Mouse (Mus musculus) layer of hippocampus, adult 9-10 months (tissue): ENCODE results near the gene Foxj1.

Source experiments
- DNase-seq: peaks from one replicate; pipeline ENCODE4 v3.0.0; 2022; ENCODE audit warnings: low spot score

The Foxj1 gene

DNA sequence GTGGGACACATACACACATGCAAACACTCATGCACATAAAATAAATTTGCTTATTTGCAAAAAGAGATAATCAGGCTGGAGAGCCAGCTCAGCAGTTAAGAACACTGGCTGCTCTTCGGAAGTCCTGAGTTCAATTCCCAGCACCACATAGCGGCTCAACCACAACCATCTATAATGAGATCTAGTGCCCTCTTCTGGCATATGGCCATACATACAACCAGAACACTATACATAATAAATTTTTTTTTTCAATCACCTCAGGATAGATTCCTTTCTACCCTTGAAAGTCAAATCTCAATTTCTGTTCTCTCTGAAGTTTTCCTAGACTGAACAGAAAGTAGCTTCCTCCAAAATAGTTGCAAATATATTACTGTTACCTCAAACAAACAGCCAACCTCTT lies 29.8 kb downstream of the Foxj1 start:
- no peak for DNase-seq

DNA sequence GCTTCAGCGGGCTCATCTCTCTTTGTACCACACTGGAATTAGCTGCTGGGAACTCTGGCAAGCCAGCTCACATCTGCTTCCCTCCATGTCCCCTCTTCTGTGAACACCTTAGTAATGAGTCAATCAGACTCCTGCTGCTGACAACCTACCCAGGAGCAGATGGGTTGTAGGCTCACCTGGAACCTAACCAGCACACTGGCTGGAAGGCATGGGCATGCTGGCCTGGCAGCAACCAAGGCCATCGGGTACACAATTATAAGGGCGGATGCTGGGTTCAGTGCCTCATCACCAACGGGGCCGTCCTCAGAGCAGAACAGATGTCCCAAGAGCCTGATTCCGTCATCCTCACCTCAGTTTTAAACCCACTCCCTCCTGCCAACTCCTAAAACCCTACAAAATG lies 36.6 kb downstream of the Foxj1 start:
- no peak for DNase-seq

DNA sequence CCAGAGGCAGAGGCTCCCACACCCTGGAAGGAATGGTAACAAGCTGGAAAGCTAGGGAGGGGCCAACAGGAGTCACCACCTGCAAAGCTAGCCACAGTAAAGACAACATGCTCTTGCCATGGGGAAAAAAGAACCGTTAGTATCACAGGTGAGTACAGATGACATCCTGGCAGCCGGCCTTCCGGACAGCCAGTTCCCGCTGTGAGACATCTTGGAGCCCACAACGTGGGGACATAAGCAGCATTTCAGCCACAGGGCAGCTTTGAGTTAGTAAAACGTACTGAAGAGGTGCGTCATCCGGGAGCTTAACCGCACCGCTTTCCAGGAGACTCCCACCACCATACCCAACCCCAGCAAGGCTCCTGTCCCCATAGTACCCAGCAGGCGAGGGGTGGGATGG lies 37.0 kb downstream of the Foxj1 start:
- no peak for DNase-seq

DNA sequence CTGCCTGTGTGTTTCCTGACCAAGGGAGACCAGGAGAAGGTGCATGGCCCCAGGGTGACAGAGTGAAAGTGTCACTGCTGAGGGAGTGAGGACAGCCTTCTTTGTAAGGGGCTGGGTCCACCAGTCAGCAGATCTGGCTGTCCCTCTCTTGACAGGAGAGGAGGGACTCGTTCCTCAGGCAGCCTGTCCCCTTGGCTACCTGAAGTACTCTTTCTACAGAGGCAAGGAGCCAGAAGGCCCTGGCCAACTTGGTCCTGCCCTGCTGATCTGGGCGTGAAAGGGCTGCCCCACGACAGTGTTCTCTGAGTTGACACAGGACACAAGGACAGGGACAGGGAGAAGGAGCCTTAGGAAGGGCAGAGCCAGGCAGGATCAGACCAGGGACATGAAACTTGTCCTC lies 38.2 kb downstream of the Foxj1 start:
- no peak for DNase-seq

DNA sequence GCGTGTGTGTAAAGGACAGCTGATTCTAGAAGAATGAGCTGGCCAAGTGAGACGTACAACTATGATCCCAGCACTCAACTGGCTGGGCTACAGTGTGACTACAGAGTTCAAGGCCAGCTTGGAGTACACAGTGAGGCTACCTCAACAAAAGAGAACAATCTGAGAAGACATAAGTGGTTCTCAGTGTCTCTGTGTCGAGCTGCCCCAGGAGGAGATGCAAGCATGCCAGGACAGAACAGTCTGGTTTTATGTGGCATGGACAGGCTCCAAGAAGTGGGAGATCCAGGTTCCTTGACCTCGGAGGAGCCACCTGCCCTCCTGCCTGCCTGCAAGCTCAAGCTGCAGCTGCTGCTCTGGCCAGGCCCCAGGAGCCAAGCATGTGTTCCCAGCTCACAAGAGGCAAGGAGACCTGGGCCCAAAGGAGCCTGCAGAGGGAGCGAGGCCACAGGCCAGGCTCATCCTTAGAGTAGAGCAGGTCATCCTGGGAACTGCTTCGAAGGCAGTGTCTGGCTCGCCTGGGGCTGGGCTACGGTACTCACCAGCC lies 38.9 kb downstream of the Foxj1 start:
- no peak for DNase-seq

DNA sequence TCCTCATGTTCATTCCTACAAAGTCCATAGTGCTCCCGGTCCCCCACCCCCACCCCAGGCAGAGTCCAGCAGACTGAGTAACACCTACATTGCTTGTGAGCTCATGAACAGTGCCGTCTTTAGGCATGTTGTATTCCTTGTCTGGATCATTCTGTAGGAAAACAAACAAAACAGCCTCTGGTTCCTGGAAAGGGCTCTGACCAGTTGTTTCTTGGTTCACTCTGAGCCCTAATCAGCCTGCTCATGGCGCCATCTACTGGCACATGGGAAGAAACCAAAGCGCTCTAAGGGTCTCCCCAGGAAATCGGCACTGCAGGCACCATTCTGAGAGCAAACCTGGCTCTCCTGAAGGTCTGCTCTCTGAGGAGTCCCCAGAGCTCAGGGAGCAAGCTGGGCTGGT lies 40.9 kb downstream of the Foxj1 start:
- no peak for DNase-seq

DNA sequence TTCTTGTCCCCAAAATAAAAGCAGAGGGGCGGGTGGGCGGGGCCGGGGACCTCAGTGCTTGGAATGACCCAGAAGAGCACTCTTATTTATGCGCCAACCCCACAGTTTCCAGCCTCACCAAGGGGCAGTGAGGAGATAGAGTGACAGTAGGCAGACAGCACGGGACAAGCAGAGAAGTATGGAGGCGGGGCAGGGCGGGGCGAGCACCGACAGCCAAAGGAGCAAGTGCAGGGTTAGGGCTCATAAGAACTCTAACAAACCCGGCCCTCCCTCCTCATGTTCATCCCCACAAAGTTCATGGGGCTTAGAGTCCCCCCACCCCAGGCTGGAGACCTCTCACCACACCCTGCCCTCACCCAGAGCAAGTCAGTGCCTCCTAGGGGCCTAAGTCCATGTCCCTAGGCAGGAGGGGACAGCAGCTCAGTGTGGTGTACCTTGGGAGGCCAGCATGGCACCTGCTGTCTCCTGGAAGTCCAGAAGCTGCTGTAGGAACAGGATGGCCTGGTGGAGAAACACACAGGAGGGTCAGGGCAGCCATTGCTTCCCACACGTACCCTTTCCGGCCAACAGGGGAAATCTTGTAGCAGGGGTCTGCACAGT lies 41.6 kb downstream of the Foxj1 start:
- DNase-seq, result no peak

DNA sequence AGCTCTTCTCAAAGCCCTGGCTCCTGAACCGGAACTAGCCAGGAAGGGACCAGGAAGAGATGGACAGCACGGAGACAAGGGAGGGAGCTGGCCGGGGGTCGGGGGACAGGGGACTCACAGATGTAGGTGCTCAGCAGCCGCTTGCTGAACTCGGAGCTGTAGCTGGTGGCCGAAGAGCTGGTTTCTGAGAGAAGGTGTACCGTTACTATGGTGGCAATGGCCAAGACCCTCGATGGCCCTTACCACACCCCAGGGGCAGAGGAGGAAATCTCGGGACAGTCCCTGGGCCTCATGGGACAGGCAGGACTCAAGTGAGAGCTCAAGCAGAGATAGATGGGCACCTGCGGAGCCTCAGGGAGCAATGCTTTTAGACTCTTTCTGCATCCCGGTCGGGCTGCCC lies 42.8 kb downstream of the Foxj1 start:
- DNase-seq, result no peak

DNA sequence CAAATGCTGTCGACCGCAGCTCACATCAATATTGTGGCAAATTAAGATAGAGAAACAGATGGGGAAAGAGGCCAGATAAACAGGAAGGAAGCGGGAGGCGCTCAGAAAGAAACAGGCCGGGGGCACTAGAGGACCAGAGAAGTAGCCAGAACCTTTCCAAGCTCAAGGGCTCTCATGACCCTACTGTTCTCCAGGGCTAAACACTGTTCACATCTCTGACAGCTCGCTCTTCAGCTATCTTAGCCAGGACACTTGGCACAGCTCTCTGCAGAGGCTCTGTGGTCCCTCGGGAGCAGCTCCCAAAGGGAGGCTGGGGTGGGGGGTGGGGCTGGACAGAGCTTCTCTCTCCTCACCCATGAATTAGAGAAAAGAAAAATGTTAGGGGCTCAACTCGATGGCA lies 44.6 kb downstream of the Foxj1 start:
- no peak for DNase-seq

DNA sequence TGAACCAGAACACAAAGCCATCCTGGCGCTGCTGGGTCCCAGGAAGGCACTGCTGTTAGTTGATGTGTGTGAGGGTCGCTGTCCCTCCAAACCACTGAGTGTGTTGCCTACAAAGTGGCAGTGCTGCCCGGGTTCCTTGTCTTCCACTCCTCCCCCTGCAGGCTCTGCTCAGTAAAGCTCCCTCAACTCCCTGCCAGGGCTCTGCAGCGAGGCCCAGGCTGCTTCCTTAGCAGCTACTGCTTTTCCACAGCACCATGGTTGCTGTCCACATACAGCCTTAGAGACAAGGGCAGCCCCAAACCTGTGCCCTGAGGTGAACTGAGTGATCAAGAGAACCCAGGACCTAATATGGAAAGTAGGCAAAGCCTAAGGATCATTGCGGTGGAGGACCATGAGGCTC lies 47.8 kb downstream of the Foxj1 start:
- no peak for DNase-seq

DNA sequence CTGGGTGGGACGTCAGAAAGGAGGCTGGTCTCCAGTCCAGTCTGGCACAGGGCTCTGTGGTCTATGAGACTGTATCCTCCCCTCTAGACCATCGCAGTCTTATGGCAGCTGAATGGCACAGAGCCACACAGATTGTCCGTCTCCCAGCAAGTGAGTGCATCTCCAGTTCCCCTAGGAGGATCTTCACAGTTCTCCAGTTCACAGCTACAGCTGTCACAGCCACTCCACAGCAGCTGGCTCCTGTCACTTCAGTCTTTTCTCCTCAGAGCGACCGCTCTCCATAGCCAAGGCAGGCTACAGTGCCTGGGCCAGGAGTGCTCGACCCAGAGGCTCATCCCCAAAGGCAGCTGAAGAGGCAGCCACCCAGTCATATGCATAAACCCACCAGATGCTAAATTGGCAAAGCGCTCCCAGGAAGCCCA lies 49.4 kb downstream of the Foxj1 start:
- no peak for DNase-seq

DNA sequence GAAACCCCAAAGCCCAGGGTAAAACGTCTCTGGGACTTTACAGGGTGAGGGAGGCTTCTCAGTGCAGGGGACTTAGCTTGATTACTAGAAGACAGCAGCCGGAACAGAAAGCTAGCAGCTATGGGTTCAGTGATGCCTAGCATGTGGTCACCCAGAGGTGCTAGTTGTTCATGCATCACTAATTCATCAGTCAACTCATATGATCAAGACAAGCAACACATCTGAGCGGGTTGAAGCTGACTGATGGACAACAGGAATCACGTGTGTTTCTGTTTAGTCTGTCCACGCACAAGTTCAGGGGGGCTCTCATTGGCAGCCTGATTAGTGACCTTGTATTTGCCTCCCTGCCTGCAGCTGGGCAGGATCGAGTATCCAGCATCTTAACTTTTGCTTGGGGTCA lies 51.2 kb downstream of the Foxj1 start:
- no peak for DNase-seq

DNA sequence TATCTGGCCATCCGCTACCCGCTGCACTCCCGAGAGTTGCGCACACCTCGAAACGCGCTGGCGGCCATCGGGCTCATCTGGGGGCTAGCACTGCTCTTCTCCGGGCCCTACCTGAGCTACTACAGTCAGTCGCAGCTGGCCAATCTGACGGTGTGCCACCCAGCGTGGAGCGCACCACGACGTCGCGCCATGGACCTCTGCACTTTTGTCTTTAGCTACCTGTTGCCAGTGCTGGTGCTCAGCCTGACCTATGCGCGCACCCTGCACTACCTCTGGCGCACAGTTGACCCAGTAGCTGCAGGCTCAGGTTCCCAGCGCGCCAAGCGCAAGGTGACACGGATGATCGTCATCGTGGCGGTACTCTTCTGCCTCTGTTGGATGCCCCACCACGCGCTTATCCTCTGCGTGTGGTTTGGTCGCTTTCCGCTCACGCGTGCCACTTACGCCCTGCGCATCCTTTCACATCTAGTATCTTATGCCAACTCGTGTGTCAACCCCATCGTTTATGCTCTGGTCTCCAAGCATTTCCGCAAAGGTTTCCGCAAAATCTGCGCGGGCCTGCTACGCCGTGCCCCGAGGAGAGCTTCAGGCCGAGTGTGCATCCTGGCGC lies 52.2 kb downstream of the Foxj1 start:
- DNase-seq, result no peak

DNA sequence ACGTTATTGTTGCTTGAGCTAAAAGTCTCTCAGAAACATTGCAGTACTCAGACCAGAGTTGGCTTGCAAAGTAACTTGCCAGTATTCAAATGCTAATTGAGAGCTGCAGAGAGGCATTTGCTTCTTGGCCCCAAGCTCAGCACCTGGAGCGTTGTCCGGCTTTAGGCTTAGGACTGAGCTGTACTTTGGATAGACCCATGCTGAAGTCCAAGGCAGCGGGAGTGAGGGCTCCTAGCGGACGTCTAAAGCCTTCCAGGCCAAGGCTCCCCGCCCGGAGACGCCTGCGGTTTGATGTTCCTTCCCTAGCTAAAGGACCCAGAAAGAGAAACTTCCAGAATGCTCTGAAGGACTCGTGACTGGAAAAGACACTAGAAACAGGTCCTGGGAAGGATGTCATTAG lies 53.1 kb downstream of the Foxj1 start:
- no peak for DNase-seq

DNA sequence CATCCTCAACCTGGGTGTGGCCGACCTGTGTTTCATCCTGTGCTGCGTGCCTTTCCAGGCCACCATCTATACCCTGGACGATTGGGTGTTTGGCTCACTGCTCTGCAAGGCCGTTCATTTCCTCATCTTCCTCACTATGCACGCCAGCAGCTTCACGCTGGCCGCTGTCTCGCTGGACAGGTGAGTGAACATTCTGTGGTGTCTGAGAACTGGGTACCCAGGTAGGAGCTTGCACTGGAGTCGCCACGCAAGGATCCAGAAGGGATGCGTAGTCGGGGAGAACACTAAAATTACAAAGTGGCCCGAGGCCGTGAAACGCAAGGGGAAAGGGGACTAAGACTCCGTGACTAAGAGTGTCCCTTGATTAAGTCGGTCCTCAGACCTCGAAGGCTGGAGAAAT lies 53.5 kb downstream of the Foxj1 start:
- DNase-seq, result no peak

DNA sequence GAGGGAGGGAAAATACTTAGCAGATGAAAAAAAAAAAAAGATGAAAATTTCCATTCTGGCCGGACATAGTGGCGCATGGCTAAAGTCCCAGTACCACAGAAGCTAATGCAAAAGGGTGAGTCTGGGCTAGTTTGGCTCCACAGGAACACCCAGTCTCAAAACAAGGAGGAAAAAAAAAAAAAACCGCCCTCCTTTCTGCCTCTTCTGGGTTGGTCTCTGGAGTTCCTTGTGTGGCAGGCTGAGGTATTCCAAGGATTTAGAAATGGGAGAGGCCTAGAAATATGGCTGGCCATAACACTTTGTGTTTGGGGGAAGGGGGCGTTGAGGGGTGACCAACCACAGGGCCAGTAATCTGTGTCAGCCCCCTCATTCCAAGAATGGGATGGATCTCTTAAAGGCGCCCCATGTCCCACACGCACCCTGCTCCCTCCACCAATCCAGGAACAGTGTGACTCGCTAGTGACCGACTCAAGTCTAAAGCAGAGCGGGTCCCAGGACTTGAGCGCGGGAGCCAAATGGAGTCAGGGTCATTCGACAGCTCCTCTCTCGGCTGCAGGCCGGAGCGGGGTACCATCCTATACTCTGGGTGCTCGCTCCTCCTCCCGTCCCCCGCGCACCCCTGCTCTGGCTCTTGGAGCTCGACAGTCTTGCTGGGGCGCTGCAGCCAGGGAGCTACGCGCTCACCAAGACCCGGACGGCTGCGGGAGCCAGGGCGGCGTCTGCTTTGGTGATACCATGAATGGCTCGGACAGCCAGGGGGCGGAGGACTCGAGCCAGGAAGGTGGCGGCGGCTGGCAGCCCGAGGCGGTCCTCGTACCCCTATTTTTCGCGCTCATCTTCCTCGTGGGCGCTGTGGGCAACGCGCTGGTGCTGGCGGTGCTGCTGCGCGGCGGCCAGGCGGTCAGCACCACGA lies 54.2 kb downstream of the Foxj1 start, which contains the start of gene Galr2:
Gene Galr2 (plus strand): TSS at position 189 of the 913 bp plus-strand sequence.
- DNase-seq, result no peak
